Mouse (Mus musculus): ENCODE data around the gene Ttc4.

Gene Ttc4

GRCm38 (mm10) chr4:106650833-106651527 lies 27.8 kb downstream of the Ttc4 start, which contains the start of gene Pars2:
TSS of gene Pars2 (plus strand) at chr4:106651069.
- peak; percentile 98 to 99 for DNase-seq

- DNase-seq, result no peak
These were observed 31.6 kb downstream of the Ttc4 start for GRCm38 (mm10) chr4:106647137-106647536.

GRCm38 (mm10) chr4:106645797-106646196 lies 32.9 kb downstream of the Ttc4 start:
- no peak for DNase-seq

GRCm38 (mm10) chr4:106644218-106644610 lies 34.5 kb downstream of the Ttc4 start:
- DNase-seq, result no peak

GRCm38 (mm10) chr4:106643483-106644217 lies 35.1 kb downstream of the Ttc4 start:
- DNase-seq, result no peak

GRCm38 (mm10) chr4:106634086-106634479 lies 44.7 kb downstream of the Ttc4 start:
- no peak for DNase-seq

- no peak for DNase-seq
These were observed 45.3 kb downstream of the Ttc4 start for GRCm38 (mm10) chr4:106633281-106634085.

GRCm38 (mm10) chr4:106632313-106632712 lies 46.4 kb downstream of the Ttc4 start:
- no peak for DNase-seq

GRCm38 (mm10) chr4:106630333-106631220 lies 48.2 kb downstream of the Ttc4 start:
- DNase-seq, result peak; percentile 80 to 85

GRCm38 (mm10) chr4:106629374-106629773 lies 49.4 kb downstream of the Ttc4 start:
- DNase-seq, result no peak

GRCm38 (mm10) chr4:106628650-106629360 lies 49.9 kb downstream of the Ttc4 start:
- no peak for DNase-seq

- DNase-seq, result no peak
These were observed 50.9 kb downstream of the Ttc4 start for GRCm38 (mm10) chr4:106627809-106628208.

GRCm38 (mm10) chr4:106624271-106624670 lies 54.5 kb downstream of the Ttc4 start:
- no peak for DNase-seq

GRCm38 (mm10) chr4:106622712-106623111 lies 56.0 kb downstream of the Ttc4 start:
- DNase-seq, result no peak

GRCm38 (mm10) chr4:106622030-106622493 lies 56.7 kb downstream of the Ttc4 start, which contains the start of gene Ttc22:
TSS of gene Ttc22 (plus strand) at chr4:106622432.
- no peak for DNase-seq

- DNase-seq, result no peak
These were observed 57.3 kb downstream of the Ttc4 start for GRCm38 (mm10) chr4:106621428-106621827.

- DNase-seq, result no peak
These were observed 59.8 kb downstream of the Ttc4 start for GRCm38 (mm10) chr4:106618898-106619297.

GRCm38 (mm10) chr4:106617056-106617455 lies 61.7 kb downstream of the Ttc4 start, which contains the start of gene Lexm:
TSS of gene Lexm (minus strand) at chr4:106617241.
- no peak for DNase-seq

- no peak for DNase-seq
These were observed 63.1 kb downstream of the Ttc4 start for GRCm38 (mm10) chr4:106615637-106616036.

GRCm38 (mm10) chr4:106614881-106615280 lies 63.9 kb downstream of the Ttc4 start:
- DNase-seq, result no peak

- peak; percentile 68 to 74 for DNase-seq
These were observed 64.5 kb downstream of the Ttc4 start for GRCm38 (mm10) chr4:106614180-106614797.

Data from cerebellum, postnatal 36 days (tissue).